Mouse (Mus musculus): ENCODE results near the gene Trhde.

Trhde gene

DNA sequence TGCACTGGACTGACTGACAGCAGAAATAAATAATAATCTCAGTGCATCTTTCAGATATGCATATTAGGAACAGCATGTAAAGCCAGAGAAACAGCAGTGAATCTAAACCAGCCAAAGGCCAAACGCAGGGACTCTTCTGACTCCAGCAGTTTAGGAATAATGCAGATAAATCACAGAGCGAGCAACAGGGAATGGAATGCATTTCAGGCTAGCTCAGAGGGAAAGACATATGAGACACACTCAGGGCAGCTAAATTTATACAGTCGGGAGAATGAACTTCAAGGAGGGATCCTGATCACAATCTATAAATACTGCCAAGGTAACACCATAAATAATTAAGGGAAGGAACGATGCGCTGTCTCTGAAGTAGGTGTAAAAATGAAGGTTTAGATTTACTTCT, 66.4 kb downstream of the Trhde start:
- DNase-seq (ENCODE audit: low spot score in 2 of 2) = no peak

DNA sequence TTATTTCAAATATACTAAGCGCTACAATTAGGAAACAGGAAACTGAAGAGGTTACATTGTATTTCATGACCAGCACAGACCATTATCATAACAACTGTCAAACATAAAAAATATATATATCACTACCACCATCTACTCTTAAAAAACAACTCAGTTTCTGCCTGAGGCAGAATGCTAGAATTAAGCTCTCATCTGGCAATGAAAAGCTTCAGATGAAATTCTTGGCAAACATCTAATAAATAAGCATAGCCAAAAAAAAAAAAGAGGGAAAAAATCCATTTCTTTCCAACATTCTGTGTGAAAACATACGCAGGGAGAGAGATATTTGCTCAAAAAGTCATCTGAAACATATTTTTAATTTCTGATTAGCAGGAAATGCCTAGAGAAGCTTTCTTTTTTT, 67.0 kb downstream of the Trhde start:
- no peak for DNase-seq (ENCODE audit: low spot score in 2 of 2)

DNA sequence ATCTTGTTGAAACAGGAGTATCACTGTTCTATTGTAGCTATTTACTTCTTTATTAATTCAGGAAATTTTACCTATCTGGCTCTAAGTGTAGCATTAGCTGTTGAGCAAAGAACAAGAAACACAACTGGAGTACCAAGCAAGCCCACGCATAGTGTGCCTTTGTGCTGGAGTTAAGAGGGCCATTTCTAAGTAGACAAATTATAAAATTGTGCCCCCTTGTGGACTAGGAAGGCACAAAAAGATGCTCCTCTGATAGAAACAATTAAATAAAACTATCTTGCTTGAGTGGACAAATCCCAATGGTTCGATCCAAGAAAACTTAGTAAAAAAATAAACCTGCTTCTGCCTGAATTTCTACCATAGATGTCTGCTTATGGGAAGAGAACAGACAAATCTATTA, 76.5 kb downstream of the Trhde start:
- no peak for DNase-seq (ENCODE audit: low spot score in 2 of 2)

DNA sequence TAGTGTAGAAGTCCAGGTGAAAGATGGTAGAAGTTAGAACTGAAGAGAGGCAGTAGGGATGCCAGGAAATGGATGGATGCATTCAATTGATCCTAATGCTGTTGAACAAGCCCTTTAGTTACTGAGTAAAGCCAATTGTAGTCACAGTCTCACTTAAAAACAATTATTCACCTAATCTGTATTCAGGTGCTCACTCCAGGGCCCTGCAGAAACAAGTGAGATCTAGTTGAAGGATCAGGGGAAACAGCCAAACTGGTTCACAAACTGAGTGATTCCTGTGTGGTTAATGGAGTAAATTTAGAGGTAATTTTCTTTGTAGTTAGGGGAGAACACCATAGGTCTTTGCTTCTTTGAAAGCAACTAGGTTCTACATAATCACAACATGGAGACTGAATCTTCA, 100.3 kb downstream of the Trhde start:
- DNase-seq (ENCODE audit: low spot score in 2 of 2) = no peak

DNA sequence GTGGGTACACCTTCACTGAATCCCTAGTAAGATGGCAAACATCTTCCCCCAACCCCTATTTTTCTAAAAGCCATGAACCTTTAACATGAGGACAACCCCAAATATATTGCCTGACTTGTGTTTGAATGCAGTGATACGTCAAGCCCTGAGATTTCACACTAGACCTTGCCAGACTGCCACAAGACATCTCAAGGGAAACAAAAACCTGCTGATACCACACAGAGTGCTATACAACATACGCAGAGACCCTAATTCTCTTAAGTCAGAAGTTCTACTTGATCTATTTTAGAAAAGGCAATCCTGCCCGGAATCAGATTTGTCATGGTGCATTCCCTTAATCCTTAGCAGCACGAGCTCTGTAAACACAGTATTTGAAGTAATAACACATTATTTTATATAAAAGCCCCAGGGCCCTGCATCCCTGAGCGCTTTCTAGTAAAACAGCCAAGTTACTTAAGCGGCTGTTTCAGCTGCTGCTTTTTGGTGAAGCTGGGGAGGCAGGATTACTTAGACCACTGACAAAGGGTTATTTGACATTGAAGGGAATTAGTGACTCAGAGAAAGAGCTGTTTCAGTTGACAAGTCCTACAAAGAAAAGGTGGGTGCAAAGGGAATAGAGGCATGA, 130.2 kb downstream of the Trhde start:
- DNase-seq (ENCODE audit: low spot score in 2 of 2) = no peak

DNA sequence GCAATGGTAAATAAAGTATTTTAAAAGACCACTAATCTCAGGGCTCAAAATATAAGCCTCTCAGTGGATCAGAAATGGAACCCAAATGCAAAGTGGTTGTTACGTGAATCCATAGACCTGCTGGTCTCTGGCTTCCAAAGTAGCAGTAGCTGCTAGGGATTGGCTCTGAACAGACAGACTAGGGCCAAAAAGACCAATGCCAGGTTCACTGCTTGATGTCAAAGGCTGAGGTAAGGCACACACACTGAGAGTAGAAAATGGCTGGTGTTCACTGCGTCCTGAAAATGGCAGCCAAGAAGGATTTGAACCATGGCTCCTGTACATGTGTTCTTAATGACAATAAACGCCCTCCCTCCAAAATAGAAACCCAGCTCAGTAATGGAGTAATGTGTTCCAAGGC, 209.1 kb downstream of the Trhde start:
- DNase-seq (ENCODE audit: low spot score in 2 of 2) = no peak

DNA sequence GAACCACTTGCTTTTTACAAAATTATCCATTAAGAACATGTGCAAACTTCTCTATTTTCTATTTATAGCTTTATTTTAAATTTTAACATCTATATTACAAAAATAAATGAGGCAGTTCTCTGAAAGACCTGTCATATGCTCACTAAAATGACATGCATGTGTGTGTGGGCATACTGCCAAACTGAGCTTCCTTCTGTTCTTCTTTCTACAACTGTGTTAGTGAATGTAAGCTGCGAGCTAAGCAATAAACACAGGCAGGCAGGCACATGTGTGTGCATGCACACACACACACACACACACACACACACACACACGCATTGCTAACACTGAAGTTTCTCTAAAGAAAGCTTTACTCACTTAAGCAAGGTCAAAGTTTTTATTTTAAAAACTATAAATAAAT, 223.2 kb downstream of the Trhde start:
- no peak for DNase-seq (ENCODE audit: low spot score in 2 of 2)

DNA sequence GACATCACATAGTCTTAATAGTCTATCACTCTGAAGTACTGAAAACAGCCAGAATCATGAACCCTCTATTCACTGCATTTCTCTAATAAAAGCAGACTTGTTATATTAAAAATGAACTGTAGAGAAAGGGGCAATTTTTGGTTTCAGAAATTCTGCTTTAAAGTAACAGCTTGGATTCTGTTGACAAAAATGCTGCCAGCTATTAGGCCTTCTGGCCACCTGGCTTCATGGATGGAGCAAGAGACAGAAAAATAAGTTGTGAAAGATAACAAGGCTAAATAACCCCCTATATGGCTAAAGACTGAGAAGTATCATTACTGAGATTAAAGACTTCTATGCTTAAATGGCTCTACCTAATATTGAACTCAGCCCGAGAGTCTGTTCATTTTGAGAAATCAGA, 234.2 kb downstream of the Trhde start:
- no peak for DNase-seq (ENCODE audit: low spot score in 2 of 2)

DNA sequence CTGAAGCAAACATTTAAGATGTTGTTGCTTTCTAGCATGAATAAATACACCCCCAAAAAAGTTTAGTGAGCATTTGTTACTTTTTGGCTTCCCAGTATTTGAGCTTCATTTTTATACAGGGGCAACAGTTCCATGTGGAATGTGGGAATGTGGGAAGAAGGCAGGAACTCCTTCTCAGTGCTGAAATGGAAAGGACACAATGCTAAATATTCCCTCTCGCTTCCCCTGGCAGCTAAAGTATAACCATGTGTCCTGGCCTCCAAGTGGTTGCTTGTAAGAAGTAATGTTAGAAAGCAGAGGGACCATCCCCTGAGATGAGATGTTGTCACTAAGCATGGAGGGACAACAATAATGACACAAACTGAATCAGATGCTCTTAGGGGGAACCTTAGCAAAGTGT, 292.9 kb downstream of the Trhde start:
- DNase-seq (ENCODE audit: low spot score in 2 of 2) = no peak

DNA sequence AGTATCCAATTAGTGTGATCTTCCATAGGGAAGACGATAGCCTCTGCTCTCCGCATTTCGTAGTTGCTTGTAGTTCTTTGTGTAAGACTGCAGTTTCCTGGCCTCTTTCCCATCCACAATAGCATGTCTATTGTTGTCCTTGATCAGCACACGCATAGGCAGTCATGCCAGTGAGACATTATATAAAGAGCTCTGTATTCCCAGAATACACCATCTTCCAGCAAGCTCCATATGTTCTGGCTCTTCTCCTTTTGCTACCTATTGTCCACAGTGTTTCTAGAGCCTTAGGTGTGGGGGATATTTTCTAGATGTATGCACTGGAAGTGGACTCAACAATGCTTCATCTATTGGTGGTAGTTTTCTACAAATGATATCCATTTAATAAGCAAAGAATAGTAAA, 313.3 kb downstream of the Trhde start:
- no peak for DNase-seq (ENCODE audit: low spot score in 2 of 2)

DNA sequence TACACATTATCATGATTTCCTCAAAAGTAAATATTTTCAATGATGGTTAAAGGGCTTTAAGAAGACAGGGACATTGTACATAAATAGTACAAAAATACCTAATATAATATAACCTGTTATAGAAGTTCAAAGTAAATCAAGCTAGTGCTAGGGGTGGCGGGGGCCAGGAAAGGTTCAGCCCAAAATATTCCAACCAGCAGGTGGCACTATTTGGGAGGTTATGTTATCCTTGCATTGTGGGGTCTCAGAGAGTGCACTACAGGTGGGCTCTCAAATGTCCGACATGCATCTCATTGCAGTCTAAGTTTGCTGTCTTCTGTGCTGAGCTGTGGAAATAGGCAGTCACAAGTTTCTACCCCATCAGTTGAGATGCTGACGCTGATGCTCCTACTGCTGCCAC, 346.5 kb downstream of the Trhde start:
- no peak for DNase-seq (ENCODE audit: low spot score in 2 of 2)

DNA sequence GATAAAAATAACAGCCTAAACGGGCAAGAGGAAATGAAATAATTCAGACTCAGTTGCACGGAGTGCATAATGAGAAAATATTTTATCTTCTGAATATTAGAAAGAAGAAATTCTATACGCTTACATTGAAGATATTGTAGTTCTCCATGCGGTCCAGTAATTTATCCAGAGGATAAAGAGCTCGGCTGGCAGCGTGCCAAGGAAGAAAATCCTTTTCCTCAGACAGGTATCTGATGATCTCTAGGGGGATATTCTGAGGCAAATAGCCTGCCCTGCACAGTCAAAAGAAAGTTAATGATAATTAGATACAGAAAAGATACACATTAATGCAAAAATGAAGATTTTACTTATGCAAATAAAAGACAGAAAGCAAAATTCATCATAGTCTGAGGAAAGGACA, 354.0 kb downstream of the Trhde start:
- no peak for DNase-seq (ENCODE audit: low spot score in 2 of 2)

DNA sequence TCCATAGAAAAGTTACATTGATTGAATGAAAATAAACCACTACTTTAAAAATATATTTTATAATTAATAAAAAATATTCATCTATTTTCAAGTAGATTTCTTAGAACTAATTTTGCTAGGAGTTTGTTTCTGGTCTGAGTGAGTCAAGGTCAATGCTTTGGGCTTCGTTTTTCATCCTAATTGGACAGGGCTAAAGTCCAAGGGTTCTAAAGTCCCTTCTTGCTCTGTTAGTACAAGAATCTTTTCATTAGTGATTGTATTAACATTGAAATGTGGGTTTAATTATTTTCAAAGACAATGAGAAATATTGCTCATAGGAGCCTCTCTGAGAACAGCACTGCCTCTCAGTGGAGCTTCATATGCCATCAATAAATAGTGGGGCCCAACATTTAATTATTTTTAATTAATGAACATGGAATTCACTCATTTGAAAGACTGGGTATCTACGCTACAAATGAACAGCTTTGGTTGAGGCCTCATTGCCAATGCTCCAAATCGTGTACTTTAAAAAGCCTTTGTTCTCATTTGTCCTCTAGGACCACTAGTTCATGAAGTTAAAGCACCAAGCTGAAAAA, 383.1 kb downstream of the Trhde start:
- no peak for DNase-seq (ENCODE audit: low spot score in 2 of 2)

DNA sequence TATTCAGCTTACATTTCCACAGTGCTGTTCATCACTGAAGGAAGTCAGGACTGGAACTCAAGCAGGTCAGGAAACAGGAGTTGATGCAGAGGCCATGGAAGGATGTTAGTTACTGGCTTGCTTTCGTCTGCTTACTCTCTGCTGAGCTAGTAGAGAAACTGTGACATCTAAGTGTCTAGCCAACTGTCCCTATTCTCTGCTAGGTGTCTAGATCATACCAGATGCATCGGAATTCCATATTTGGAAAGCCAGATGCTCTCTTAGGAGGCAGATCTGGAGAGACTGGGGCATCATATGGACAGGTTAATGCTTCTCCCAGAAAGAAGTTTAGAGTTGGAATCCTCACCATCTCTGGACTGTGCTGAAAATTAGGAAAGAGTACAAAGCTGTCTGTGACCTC, 386.4 kb downstream of the Trhde start:
- no peak for DNase-seq (ENCODE audit: low spot score in 2 of 2)

DNA sequence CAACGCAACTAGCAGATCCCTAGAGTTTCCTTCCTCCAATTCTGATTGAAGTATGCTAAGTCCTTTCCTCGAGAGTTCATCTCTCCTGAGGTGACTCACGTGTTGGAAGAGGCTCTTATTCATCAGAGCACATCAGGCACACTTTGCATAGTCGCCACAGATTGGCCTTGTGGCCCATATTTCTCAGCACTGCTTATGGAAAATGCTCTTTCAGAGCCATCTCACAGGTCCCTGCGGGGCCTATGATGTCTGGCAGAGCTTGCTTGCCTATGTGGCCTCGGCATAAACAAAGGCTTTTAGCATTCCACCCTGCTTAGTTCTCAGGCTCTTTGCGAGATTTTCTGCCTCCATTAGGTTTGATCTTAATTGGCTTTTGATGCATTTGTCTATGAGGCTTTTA, 396.8 kb downstream of the Trhde start:
- no peak for DNase-seq (ENCODE audit: low spot score in 2 of 2)

DNA sequence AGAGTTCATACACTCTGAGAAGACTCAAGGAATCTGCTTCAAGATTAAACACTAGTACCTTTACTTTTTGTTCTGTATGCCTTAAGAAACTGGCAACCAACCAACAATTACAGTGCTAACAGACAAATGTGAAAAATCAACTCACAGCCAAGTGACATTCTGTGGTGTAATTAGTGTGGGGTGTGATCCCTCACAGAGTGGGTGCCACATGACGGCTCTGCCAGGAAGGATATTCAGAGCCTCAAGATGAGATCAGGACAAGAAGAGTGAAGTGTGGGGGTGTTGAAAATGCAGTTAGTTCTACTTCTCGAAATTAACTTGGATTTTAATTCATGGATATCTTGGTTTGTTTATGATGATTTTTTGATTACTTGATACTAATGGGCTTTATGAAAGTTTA, 398.3 kb downstream of the Trhde start:
- DNase-seq (ENCODE audit: low spot score in 2 of 2) = no peak

DNA sequence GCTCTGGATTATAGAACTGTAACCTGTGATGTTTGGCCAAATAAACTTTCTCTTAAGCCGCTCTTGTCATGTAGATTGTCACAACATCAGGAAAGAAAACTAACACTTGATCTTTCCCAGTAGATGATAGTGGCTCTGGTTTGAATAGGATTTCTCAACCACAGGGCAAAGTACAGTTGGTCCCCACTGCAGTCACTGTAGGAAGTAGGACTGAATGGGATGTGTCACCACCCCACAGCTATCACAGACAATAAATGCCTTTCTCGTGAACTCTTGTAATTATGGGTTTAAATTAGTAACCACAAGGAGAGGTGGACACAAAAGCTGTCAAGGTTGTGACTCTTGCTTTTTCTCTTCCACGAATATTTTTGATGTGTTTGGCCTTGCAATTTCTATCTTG, 431.3 kb downstream of the Trhde start:
- DNase-seq (ENCODE audit: low spot score in 2 of 2) = no peak

DNA sequence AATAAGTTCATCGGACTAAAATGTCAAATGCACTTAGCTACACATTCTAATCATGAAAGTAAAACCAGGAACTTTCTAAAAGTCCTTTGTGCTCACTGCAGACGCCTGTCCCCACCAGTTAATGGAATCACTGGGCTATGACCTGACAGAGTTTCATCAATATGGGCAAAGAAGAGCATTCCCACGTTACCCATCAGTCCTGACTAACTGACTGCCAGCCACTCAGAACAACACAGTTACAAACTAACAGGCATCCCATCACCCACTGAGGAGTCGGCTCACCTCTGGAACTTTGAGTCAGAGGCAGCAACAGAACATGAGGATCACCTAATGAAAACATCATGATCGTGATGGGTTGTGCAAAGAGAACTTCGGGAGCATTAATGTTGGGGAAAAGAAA, 438.7 kb downstream of the Trhde start:
- DNase-seq (ENCODE audit: low spot score in 2 of 2) = no peak

DNA sequence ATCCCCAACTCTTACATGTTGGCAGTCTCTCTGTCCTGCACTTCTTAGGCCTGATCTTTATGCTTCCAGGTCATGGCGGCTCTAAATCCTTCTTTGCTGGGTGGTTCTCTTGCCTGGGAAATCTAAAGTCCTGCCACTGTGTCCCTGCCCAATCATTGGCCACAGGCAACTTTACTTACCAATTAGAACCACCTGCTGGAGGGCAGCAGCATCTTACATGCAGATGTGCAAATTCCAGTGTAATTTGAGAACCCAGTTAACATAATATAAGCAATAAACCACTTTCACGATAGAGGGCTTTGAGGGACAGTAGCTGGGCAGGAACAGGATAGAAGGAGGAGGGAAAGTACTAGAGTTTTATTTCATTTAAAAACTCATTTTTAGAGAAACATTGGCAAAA, 439.5 kb downstream of the Trhde start:
- DNase-seq (ENCODE audit: low spot score in 2 of 2) = no peak
